Mouse (Mus musculus) liver, adult 2 months (tissue): ENCODE data around the gene Vsig8. TPM values are rescaled to one million over a fixed set of nuclear protein-coding genes. Genes with fewer than 3 reads are reported as not detected.

Experiments used
- DNase-seq: peaks from one replicate; pipeline ENCODE4 v3.0.0-alpha.2; 2011; ENCODE audit warnings: low read depth, low spot score; ENCODE audit errors: extremely low read depth
- H3K27ac ChIP-seq: fragments of 200-500 bp; replicated peaks from 2 replicates; pipeline ENCODE4 v1.5.1; 2012; ENCODE audit warnings: low read depth, mild to moderate bottlenecking, control low read depth, inconsistent platforms, low read length; ENCODE audit not compliant: insufficient read depth
- H3K27me3 ChIP-seq: fragments of 200-500 bp; 2 replicates; pipeline ENCODE4 v1.6.1; 2012; ENCODE audit warnings: mild to moderate bottlenecking, moderate library complexity, low read length, inconsistent platforms; ENCODE audit not compliant: control insufficient read depth, insufficient read depth
- H3K36me3 ChIP-seq: fragments of 200-500 bp; 2 replicates; pipeline ENCODE4 v1.6.1; 2012; ENCODE audit warnings: low read length, inconsistent platforms; ENCODE audit not compliant: control insufficient read depth, insufficient read depth
- H3K4me1 ChIP-seq: fragments of 200-500 bp; 2 replicates; pipeline ENCODE4 v1.6.1; 2011; ENCODE audit warnings: low read length; ENCODE audit not compliant: control insufficient read depth, insufficient read depth
- H3K4me3 ChIP-seq: fragments of 200-500 bp; 2 replicates; pipeline ENCODE4 v1.5.1; 2011; ENCODE audit warnings: low read depth, mild to moderate bottlenecking, control low read depth, low read length, moderate library complexity; ENCODE audit not compliant: insufficient read depth
- H3K79me2 ChIP-seq: fragments of 200-500 bp; 2 replicates; pipeline ENCODE4 v1.6.1; 2012; ENCODE audit warnings: inconsistent platforms, mild to moderate bottlenecking, low read length, moderate library complexity; ENCODE audit not compliant: control insufficient read depth, insufficient read depth
- H3K9ac ChIP-seq: fragments of 200-500 bp; 2 replicates; pipeline ENCODE4 v1.6.1; 2012; ENCODE audit warnings: low read depth, mild to moderate bottlenecking, control low read depth, inconsistent platforms, low read length
- CTCF ChIP-seq: fragments of 200-500 bp; IDR thresholded peaks from 2 replicates; pipeline ENCODE4 v1.5.1; 2011; ENCODE audit warnings: low read depth, low read length, control low read depth
- POLR2A ChIP-seq: fragments of 200-500 bp; IDR thresholded peaks from 2 replicates; pipeline ENCODE4 v1.6.1; 2011; ENCODE audit warnings: low read length, control low read depth; ENCODE audit not compliant: insufficient read depth; ENCODE audit errors: extremely low read depth
- WGBS: fragments of 180-500 bp; shearing (Covaris S2); methylation state at CpG from one replicate; pipeline ENCODE4 v1.1.7; 2018; 5-methylcytosine and 5-hydroxymethylcytosine counted together
- polyA plus RNA-seq: library from polyadenylated mRNA; depleted of rRNA; stranded (reverse); fragments of >200 nt; gene quantifications from 2 replicates; pipeline ENCODE4 v1.2.3, GENCODE M21; 2012
- total RNA-seq: library from RNA; depleted of rRNA; stranded (reverse); fragments of >200 nt; gene quantifications from 2 replicates; pipeline ENCODE4 v1.2.3, GENCODE M21; 2014

Gene Vsig8
- total and polyA plus RNA-seq, 2 experiments, result not detected

DNA sequence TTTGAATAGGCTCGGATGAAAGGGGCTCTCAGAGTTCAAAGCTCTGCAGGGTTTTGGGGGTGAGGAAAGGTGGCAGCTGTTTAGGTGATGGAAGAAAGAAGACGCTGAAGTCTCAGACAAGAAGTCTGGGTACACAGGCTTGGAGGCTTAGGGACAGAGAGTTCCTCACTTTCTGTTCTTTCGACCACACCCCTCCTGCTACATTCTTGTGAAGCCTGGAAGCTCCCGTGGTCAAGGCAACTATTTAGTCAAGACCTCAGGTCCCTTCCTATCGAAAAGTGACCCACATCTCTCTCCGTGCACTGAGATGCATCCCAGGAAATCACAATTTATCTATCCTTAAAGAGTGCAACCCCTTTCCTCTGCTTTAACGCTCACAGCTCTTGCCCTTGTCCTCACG, 6.0 kb upstream of the Vsig8 start:
- no peak overlapping the region for H3K27ac ChIP-seq
- H3K27me3 ChIP-seq, result no peaks in the 10 kb centered on the region
- no peaks in the 10 kb centered on the region for H3K79me2 ChIP-seq
- DNase-seq, result no peak
- H3K4me1 ChIP-seq, result no peaks in the 10 kb centered on the region
- H3K9ac ChIP-seq, result no peak overlapping the region
- TF ChIP-seq CTCF, result no peak
- no peak for TF ChIP-seq POLR2A
- peak overlapping the region; percentile 28; the same call in 1 of the 2 replicates for H3K4me3 ChIP-seq
- H3K36me3 ChIP-seq, result no peaks in the 10 kb centered on the region
- WGBS, result 14% methylated on average over 8 of the region's 8 CpGs

DNA sequence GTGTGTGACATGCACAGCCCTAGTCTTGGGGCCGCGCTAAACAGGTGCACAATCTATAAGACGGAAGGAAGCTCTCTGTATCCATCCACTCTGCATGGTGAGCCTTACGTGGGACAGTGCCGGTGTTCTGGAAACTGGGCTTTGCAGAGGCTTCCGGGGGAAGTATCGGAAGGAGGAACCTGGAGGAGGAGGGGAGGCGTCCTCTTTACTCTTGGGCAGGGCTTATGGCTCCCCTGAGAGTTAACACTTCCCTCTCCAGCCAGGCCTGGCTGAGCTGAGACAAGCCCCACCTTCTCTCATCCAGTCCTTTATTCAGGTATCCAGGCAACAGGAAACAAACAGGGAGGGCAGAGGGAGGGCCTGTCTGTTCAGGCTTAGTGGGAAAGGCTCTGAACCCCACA, 5.2 kb upstream of the Vsig8 start:
- no peaks in the 10 kb centered on the region for H3K4me1 ChIP-seq
- WGBS, result 4% methylated on average over 8 of the region's 8 CpGs
- peak; percentile 21 for DNase-seq
- H3K4me3 ChIP-seq, result peak overlapping the region; percentile 28; the same call in 1 of the 2 replicates
- H3K27ac ChIP-seq, result no peak overlapping the region
- H3K9ac ChIP-seq, result no peak overlapping the region
- no peaks in the 10 kb centered on the region for H3K27me3 ChIP-seq
- no peak for TF ChIP-seq POLR2A
- no peak for TF ChIP-seq CTCF
- H3K79me2 ChIP-seq, result no peaks in the 10 kb centered on the region
- no peaks in the 10 kb centered on the region for H3K36me3 ChIP-seq

DNA sequence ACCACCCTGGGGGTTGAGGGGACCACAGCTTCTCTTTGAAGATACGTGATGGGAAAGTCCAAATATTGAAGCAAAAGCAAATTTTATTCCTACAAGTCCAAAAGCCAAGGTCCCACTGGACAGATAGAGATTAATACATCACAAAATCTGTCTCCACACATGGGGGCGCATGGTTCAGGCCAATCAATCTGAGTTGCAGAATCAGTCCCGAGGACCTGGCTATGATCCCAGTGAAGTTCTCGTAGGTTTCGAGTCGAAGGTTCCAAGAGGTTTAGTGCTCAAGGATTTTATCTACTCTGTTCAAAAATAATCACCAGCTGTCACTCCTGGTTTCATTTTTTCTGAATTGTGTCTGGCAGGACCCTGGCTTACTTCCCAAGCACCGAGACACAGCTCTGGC, 4.7 kb upstream of the Vsig8 start:
- no peaks in the 10 kb centered on the region for H3K36me3 ChIP-seq
- no peak overlapping the region for H3K4me3 ChIP-seq
- no peaks in the 10 kb centered on the region for H3K27me3 ChIP-seq
- H3K4me1 ChIP-seq, result no peaks in the 10 kb centered on the region
- 49% methylated on average over 7 of the region's 7 CpGs for WGBS
- H3K9ac ChIP-seq, result no peak overlapping the region
- no peak overlapping the region for H3K27ac ChIP-seq
- TF ChIP-seq POLR2A (no peak), CTCF (no peak)
- no peak for DNase-seq
- no peaks in the 10 kb centered on the region for H3K79me2 ChIP-seq

DNA sequence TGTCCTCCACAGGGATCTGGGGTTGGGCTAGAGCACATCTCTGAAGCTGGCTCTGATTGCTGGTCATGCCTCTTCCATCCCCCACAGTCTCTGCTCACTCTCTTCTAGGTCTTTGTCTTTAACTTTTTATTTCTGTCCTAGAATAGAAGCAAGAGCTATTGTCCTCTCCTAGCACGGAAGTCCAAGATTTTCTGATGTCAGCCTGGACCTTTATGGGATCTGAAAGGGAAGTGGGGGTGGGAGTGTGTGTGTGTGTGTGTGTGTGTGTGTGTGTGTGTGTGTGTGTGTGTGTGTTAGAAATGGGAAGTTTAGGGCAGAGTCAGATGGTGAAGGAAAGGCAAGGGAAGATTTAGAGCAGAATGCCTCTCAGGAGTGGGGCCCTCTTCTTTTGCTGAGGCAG, 3.1 kb upstream of the Vsig8 start:
- no peaks in the 10 kb centered on the region for H3K27me3 ChIP-seq
- no peaks in the 10 kb centered on the region for H3K79me2 ChIP-seq
- no peak for TF ChIP-seq CTCF
- no peak for TF ChIP-seq POLR2A
- no peak overlapping the region for H3K4me3 ChIP-seq
- 57% methylated on average over 1 of the region's 1 CpGs for WGBS
- DNase-seq, result no peak
- H3K4me1 ChIP-seq, result no peaks in the 10 kb centered on the region
- H3K27ac ChIP-seq, result no peak overlapping the region
- no peaks in the 10 kb centered on the region for H3K36me3 ChIP-seq
- no peak overlapping the region for H3K9ac ChIP-seq

DNA sequence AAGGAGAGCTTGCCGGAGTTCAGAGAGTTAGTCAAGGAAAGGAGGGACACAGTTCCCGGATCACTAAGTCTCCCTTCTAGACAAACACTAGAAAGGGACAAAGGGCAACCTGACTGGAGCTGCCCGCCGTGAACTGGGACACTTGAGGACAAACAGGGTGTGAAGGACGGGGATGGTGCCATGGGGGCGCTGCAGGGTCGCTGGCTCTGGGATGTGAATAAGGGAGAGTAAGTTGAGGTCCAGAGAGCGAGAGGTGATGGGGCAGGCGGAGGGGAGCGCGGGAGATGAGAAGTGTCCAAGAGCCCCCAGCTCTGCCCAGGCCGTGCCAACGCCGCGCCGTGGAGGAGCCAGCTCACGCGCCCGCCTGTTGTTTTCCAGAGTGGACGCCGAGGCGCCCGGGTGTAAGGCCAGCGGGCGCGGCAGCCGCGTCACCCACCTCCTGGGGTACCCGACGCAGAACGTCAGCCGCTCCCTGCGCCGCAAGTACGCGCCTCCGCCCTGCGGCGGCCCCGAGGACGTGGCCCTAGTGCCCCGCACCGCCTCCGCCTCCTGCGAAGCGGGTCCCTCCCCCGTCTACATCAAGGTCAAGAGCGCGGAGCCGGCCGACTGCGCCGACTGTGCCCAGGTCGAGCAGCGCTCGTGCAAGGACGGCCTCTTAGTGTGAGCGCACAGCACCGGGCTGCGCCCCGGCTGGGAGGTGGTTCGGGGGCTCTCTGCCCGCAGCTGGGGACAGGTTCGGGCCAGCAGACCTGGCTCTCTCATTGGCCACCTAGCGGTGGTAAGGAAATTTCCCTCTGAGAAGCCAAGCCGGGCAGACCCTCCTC, 7.1 kb downstream of the Vsig8 start:
- peaks cover 5% of the 10 kb centered on the region; the same call in 1 of the 2 replicates for H3K27me3 ChIP-seq
- TF ChIP-seq CTCF (peak; percentile 65), POLR2A (no peak)
- peak; percentile 29 for DNase-seq
- peak overlapping the region; percentile 68 for H3K9ac ChIP-seq
- WGBS, result under 1% methylated on average over 59 of the region's 66 CpGs
- H3K4me3 ChIP-seq, result peak overlapping the region; percentile 60
- H3K27ac ChIP-seq, result no peak overlapping the region
- peaks cover 3% of the 10 kb centered on the region; the same call in 1 of the 2 replicates for H3K4me1 ChIP-seq
- no peaks in the 10 kb centered on the region for H3K79me2 ChIP-seq
- H3K36me3 ChIP-seq, result no peaks in the 10 kb centered on the region

DNA sequence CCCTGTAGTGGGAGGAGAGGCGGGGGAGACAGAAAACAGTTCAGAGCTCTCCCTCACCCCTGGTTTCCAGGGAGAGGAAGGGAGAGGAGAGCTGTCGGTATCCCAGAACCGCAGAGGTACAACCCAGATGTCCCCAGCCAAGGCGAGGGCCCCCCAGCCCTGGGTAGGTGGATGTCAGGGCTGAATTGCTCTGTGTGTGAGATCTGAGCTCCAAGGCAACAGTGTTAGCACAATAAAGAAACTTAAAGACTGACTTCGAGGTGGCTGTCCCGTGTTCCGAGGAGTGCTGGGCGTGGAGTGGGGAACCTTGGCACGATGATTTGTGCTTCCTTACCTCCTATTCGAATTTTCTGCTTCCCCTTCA, 7.7 kb downstream of the Vsig8 start:
- Histone ChIP-seq H3K27ac (no peak overlapping the region), H3K4me3 (no peak overlapping the region), H3K27me3 (peaks cover 5% of the 10 kb centered on the region; the same call in 1 of the 2 replicates), H3K9ac (peak overlapping the region; percentile 68), H3K36me3 (no peaks in the 10 kb centered on the region), H3K79me2 (no peaks in the 10 kb centered on the region), H3K4me1 (peaks cover 3% of the 10 kb centered on the region; the same call in 1 of the 2 replicates)
- TF ChIP-seq POLR2A, result no peak
- DNase-seq, result no peak
- WGBS, result 14% methylated on average over 10 of the region's 10 CpGs
